Mouse (Mus musculus): Measurements from ENCODE around the gene Meltf.

- TF ChIP-seq CTCF (IDR thresholded peaks at IDR 0.05; ENCODE audit: extremely low read depth, insufficient read depth, low read length) = peak; percentile 65
- TF ChIP-seq POLR2A (IDR thresholded peaks at IDR 0.05; ENCODE audit: extremely low read depth, insufficient read depth, low read length) = no peak
These were observed 65.4 kb downstream of the Meltf start for GRCm38 (mm10) chr16:31943980-31944379.

Measured in cortical plate, adult 2 months (tissue).